Mouse (Mus musculus): Measurements from ENCODE around the gene Msi1. TPM values are rescaled to one million over a fixed set of nuclear protein-coding genes. Genes with fewer than 3 reads are reported as not detected.
"Not testable (repeated sequence)": the region's sequence is repeated elsewhere in the genome, so short reads cannot be mapped to it uniquely, and the experiment has no call there.

Msi1 gene
- polyA plus RNA-seq, 1 experiment = not detected

DNA sequence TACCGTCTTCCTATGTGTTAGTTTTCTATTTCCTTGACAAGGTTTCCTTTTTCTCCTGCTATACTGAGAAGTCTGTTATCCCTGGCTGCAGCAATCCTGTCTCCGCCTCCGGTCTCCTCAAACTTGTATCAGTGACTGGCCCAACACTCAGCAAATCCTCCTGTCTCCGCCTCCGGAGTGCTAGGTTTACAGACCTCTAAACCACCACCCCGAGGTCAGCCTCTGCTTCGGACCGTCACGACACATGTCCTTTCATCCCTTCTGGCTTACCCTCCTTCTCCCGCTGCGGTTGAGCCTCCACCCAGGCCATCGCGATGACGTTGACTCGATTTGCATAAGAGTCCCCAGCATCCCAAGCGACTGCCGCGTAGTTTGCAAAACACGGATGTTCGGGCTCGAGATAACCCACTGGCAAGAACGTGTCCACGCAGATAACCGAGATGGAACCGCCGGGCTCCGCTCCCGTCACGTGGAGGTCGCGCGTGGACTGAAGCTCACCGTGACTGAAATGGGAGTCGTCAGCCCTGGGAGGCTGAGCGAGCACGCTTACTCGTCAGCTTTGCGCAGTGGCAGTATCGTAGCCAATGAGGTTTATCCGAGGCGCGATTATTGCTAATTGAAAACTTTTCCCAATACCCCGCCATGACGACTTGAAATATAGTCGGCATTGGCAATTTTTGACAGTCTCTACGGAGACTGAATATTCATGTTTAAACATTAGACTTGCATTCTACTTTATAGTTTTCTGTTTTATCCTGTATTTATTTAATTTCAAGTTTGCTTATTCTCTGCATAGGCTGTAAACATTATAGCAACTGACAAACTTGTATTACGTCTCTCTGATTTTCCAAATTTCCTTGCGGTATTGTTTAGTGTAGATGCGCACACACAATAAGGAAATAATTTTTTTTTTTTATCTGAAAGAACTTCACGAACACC, 60.6 kb downstream of the Msi1 start:
- under 1% methylated on average over 50 of the region's 50 CpGs for WGBS
- Histone ChIP-seq H3K4me3 (ENCODE audit: insufficient read depth, low read depth, low read length) (peak overlapping the region; percentile 47), H3K27ac (ENCODE audit: insufficient read depth, low read depth, low read length) (peak overlapping the region; percentile 100), H3K4me1 (ENCODE audit: control insufficient read depth, insufficient read depth, low read length) (peaks cover 13% of the 10 kb centered on the region)
- TF ChIP-seq POLR2A (IDR thresholded peaks at IDR 0.05; ENCODE audit: insufficient read depth, low read depth, low read length) (0 out of 2 replicates have a peak, but pooled peaks have one; percentile 27), CTCF (IDR thresholded peaks at IDR 0.05; ENCODE audit: insufficient read depth, low read depth, low read length) (no peak)

GRCm38 (mm10) chr5:115490638-115491000, 61.2 kb downstream of the Msi1 start:
- Histone ChIP-seq H3K4me3 (ENCODE audit: insufficient read depth, low read depth, low read length) (no peak overlapping the region), H3K27ac (ENCODE audit: insufficient read depth, low read depth, low read length) (no peak overlapping the region), H3K4me1 (ENCODE audit: control insufficient read depth, insufficient read depth, low read length) (peaks cover 13% of the 10 kb centered on the region)
- TF ChIP-seq POLR2A (IDR thresholded peaks at IDR 0.05; ENCODE audit: insufficient read depth, low read depth, low read length) = no peak
- no peak for TF ChIP-seq CTCF (IDR thresholded peaks at IDR 0.05; ENCODE audit: insufficient read depth, low read depth, low read length)
- WGBS = 10% methylated on average over 8 of the region's 8 CpGs

DNA sequence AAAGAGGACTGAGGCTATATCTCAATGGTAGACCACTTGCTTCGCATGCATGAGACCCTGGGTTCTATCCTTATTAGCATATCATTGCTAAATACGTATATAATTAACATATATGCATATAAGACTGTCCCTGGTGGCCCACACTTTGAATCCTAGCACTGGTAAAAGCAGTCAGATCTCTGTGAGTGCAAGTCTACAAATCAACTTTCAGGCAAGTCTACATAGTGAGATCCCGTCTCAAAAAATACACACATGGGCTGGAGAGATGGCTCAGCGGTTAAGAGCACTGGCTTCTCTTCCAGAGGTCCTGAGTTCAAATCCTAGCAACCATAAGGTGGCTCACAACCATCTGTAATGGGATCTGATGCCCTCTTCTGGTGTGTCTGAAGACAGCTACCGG, 61.7 kb downstream of the Msi1 start:
- WGBS = 32% methylated on average over 5 of the region's 5 CpGs
- TF ChIP-seq POLR2A (IDR thresholded peaks at IDR 0.05; ENCODE audit: insufficient read depth, low read depth, low read length) = no peak
- TF ChIP-seq CTCF (IDR thresholded peaks at IDR 0.05; ENCODE audit: insufficient read depth, low read depth, low read length) = no peak
- Histone ChIP-seq H3K4me1 (ENCODE audit: control insufficient read depth, insufficient read depth, low read length) (peaks cover 13% of the 10 kb centered on the region), H3K4me3 (ENCODE audit: insufficient read depth, low read depth, low read length) (no peak overlapping the region), H3K27ac (ENCODE audit: insufficient read depth, low read depth, low read length) (no peak overlapping the region)

GRCm38 (mm10) chr5:115491771-115492322, 62.4 kb downstream of the Msi1 start:
- Histone ChIP-seq H3K4me3 (ENCODE audit: insufficient read depth, low read depth, low read length) (no peak overlapping the region), H3K27ac (ENCODE audit: insufficient read depth, low read depth, low read length) (no peak overlapping the region)
- no peak for TF ChIP-seq CTCF (IDR thresholded peaks at IDR 0.05; ENCODE audit: insufficient read depth, low read depth, low read length)
- TF ChIP-seq POLR2A (IDR thresholded peaks at IDR 0.05; ENCODE audit: insufficient read depth, low read depth, low read length) = no peak

DNA sequence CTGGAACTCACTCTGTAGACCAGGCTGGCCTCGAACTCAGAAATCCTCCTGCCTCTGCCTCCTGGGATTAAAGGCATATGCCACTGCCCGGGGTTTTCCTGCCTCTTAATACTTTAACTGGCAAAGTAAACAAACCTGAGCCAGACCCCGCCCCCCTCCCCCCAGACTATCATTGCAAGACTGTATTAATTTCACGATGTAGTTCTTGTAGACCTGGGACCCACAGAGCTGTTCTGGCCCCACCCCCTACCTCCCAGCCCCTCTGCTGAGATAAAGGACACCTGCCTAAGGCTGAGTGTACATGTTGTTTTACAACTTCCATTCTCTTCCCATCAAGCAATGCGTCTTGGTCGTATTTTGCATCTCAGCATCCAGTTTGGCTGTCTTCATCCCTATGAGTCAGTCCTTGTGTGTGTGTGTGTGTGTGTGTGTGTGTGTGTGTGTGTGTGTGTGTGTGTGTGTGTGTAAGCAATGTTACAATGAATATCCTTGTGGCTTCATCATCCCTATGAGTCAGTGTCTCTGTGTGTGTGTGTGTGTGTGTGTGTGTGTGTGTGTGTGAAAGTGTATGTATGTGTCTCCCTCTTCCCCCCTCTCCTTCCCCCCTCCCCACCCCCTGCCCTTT, 63.4 kb downstream of the Msi1 start:
- TF ChIP-seq POLR2A (IDR thresholded peaks at IDR 0.05; ENCODE audit: insufficient read depth, low read depth, low read length) (no peak), CTCF (IDR thresholded peaks at IDR 0.05; ENCODE audit: insufficient read depth, low read depth, low read length) (no peak)
- Histone ChIP-seq H3K4me1 (ENCODE audit: control insufficient read depth, insufficient read depth, low read length) (peaks cover 15% of the 10 kb centered on the region), H3K4me3 (ENCODE audit: insufficient read depth, low read depth, low read length) (no peak overlapping the region), H3K27ac (ENCODE audit: insufficient read depth, low read depth, low read length) (no peak overlapping the region)
- WGBS = 67% methylated on average over 6 of the region's 6 CpGs

More at GRCm38 (mm10) chr5:115491771-115492322, 62.4 kb downstream of the Msi1 start:
- WGBS = 5% methylated on average over 28 of the region's 28 CpGs
- peaks cover 13% of the 10 kb centered on the region for H3K4me1 ChIP-seq (ENCODE audit: control insufficient read depth, insufficient read depth, low read length)

GRCm38 (mm10) chr5:115493441-115493840, 64.0 kb downstream of the Msi1 start:
- TF ChIP-seq POLR2A (IDR thresholded peaks at IDR 0.05; ENCODE audit: insufficient read depth, low read depth, low read length) (no peak), CTCF (IDR thresholded peaks at IDR 0.05; ENCODE audit: insufficient read depth, low read depth, low read length) (no peak)
- Histone ChIP-seq H3K4me3 (ENCODE audit: insufficient read depth, low read depth, low read length) (no peak overlapping the region), H3K4me1 (ENCODE audit: control insufficient read depth, insufficient read depth, low read length) (peaks cover 15% of the 10 kb centered on the region), H3K27ac (ENCODE audit: insufficient read depth, low read depth, low read length) (no peak overlapping the region)
- 43% methylated on average over 5 of the region's 5 CpGs for WGBS

DNA sequence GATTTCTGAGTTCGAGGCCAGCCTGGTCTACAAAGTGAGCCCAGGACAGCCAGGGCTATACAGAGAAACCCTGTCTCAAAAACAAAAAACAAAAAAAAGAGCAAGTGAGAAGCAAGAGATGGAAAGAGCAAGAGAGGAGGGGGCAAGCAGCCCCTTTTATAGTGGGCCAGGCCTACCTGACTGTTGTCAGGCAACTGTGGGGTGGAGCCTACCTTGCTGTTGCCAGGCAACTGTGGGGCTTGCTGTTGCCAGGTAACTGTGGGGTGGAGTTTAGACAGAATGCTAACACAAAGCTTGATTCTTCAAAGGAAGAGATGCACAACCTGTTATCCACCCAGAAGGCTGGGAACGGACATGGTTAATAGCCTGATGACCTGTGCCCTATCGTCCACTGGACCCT, 66.2 kb downstream of the Msi1 start:
- H3K4me1 ChIP-seq (ENCODE audit: control insufficient read depth, insufficient read depth, low read length) = peaks cover 12% of the 10 kb centered on the region
- WGBS = 78% methylated on average over 3 of the region's 3 CpGs
- not testable (repeated sequence) for H3K27ac ChIP-seq (ENCODE audit: insufficient read depth, low read depth, low read length); H3K4me3 ChIP-seq (ENCODE audit: insufficient read depth, low read depth, low read length)

DNA sequence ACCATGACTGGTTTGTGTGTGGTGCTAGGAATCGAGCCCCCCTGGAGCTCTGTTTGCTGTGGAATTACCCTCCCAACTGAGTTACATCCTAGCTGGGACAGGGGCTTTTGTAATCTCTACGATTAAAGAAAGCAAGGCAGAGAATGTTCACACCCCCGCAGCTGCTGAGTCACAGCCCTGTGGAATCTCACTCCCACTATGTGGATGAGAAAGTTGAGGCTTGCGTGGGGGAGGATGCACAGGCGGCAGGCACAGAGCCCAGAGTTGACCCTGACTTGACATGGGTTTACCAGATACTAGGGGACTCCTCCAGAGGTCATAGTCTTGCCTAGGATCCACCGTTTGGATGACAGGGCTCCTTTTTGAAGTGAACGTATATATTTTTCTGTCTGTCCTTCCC, 67.6 kb downstream of the Msi1 start:
- WGBS = 64% methylated on average over 7 of the region's 7 CpGs
- TF ChIP-seq CTCF (IDR thresholded peaks at IDR 0.05; ENCODE audit: insufficient read depth, low read depth, low read length) (no peak), POLR2A (IDR thresholded peaks at IDR 0.05; ENCODE audit: insufficient read depth, low read depth, low read length) (no peak)
- Histone ChIP-seq H3K4me1 (ENCODE audit: control insufficient read depth, insufficient read depth, low read length) (peaks cover 7% of the 10 kb centered on the region), H3K4me3 (ENCODE audit: insufficient read depth, low read depth, low read length) (no peak overlapping the region), H3K27ac (ENCODE audit: insufficient read depth, low read depth, low read length) (no peak overlapping the region)

Data from olfactory bulb, adult 2 months (tissue).